Mouse (Mus musculus) limb, embryonic 14.5 days (tissue): ENCODE data around the gene Insyn1. TPM values are rescaled to one million over a fixed set of nuclear protein-coding genes. Genes with fewer than 3 reads are reported as not detected.

ENCODE experiments used
- ATAC-seq: fragments of 200-750 bp; cut with Nextera tagmentation; 2 replicates; pipeline ENCODE4 v1.8.0; 2017; ENCODE audit warnings: low read depth, moderate number of reproducible peaks, moderate TSS enrichment; ENCODE audit not compliant: low FRiP score
- DNase-seq: peaks from one replicate; pipeline ENCODE4 v3.0.0-alpha.2; 2015; ENCODE audit warnings: low spot score
- H3K27ac ChIP-seq: fragments of 300-500 bp; sonication (generic); replicated peaks from 2 replicates; pipeline ENCODE4 v1.5.1; 2014; ENCODE audit warnings: low read depth, mild to moderate bottlenecking, low read length, moderate library complexity, mixed read lengths
- H3K27me3 ChIP-seq: fragments of 300-500 bp; sonication (generic); 2 replicates; pipeline ENCODE4 v1.6.1; 2014; ENCODE audit warnings: low read length, mixed read lengths; ENCODE audit not compliant: control insufficient read depth, insufficient read depth
- H3K36me3 ChIP-seq: fragments of 300-500 bp; sonication (generic); 2 replicates; pipeline ENCODE4 v1.6.1; 2014; ENCODE audit warnings: mild to moderate bottlenecking, low read length, moderate library complexity, mixed read lengths; ENCODE audit not compliant: control insufficient read depth, insufficient read depth
- H3K4me1 ChIP-seq: fragments of 300-500 bp; sonication (generic); 2 replicates; pipeline ENCODE4 v1.6.1; 2014; ENCODE audit warnings: antibody characterized with exemption, low read length, mixed read lengths; ENCODE audit not compliant: control insufficient read depth, insufficient read depth
- H3K4me2 ChIP-seq: fragments of 300-500 bp; sonication (generic); replicated peaks from 2 replicates; pipeline ENCODE4 v1.6.1; 2014; ENCODE audit warnings: low read depth, mild to moderate bottlenecking, low read length, moderate library complexity; ENCODE audit not compliant: severe bottlenecking
- H3K4me3 ChIP-seq: fragments of 300-500 bp; sonication (generic); replicated peaks from 2 replicates; pipeline ENCODE4 v1.5.1; 2014; ENCODE audit warnings: low read length
- H3K9ac ChIP-seq: fragments of 300-500 bp; sonication (generic); 2 replicates; pipeline ENCODE4 v1.6.1; 2014; ENCODE audit warnings: mild to moderate bottlenecking, low read depth, low read length, moderate library complexity; ENCODE audit not compliant: severe bottlenecking
- H3K9me3 ChIP-seq: fragments of 300-500 bp; sonication (generic); 2 replicates; pipeline ENCODE4 v1.6.1; 2016; ENCODE audit warnings: low read length; ENCODE audit not compliant: control insufficient read depth
- POLR2A ChIP-seq: fragments of 200-500 bp; IDR thresholded peaks from 2 replicates; pipeline ENCODE4 v1.8.0; 2012; ENCODE audit warnings: inconsistent platforms, mild to moderate bottlenecking, moderate library complexity, borderline replicate concordance; ENCODE audit not compliant: insufficient read depth, insufficient read length; ENCODE audit errors: extremely low read depth
- WGBS: fragments of 180-500 bp; shearing (Covaris S2); extraction: QIAGEN DNeasy Blood & Tissue Kit; methylation state at CpG from one replicate; pipeline ENCODE4 v1.1.7; 2014; 5-methylcytosine and 5-hydroxymethylcytosine counted together
- polyA plus RNA-seq, 2 experiments: library from polyadenylated mRNA; depleted of rRNA in 1 of 2; stranded (reverse) in 1 of 2; unstranded in 1 of 2; fragments of >200 nt; fragmentation: Nextera tagmentation in 1 of 2; extraction: Ambion mirVana in 1 of 2; gene quantifications; 2 replicates each; pipeline versions ENCODE4 v1.2.1 to v1.2.3; 2012 to 2014

Gene Insyn1
- polyA plus RNA-seq, 2 experiments = 6.5 to 23.9 TPM

GRCm38 (mm10) chr9:58546630-58547360 lies 58.4 kb downstream of the Insyn1 start:
- no peak overlapping the region for H3K4me3 ChIP-seq
- H3K9ac ChIP-seq = no peak overlapping the region
- 77% methylated on average over 11 of the region's 11 CpGs for WGBS
- 0 out of 2 replicates have a peak overlapping the region, but pooled peaks have one; percentile 13 for H3K27ac ChIP-seq
- H3K4me2 ChIP-seq = no peak overlapping the region
- H3K9me3 ChIP-seq = no peaks in the 10 kb centered on the region
- peak; percentile 59 for DNase-seq
- no peaks in the 10 kb centered on the region for H3K27me3 ChIP-seq
- H3K4me1 ChIP-seq = peaks cover 13% of the 10 kb centered on the region
- ATAC-seq = peak; percentile 20; the same call in 1 of the 2 replicates
- no peak for TF ChIP-seq POLR2A
- no peaks in the 10 kb centered on the region for H3K36me3 ChIP-seq

- Histone ChIP-seq H3K4me1 (peaks cover 21% of the 10 kb centered on the region), H3K9me3 (no peaks in the 10 kb centered on the region)
Measured at GRCm38 (mm10) chr9:58548897-58549296, 60.5 kb downstream of the Insyn1 start.

More at GRCm38 (mm10) chr9:58548897-58549296, 60.5 kb downstream of the Insyn1 start:
- no peak overlapping the region for H3K4me3 ChIP-seq
- no peaks in the 10 kb centered on the region for H3K36me3 ChIP-seq
- H3K27me3 ChIP-seq = no peaks in the 10 kb centered on the region
- no peak overlapping the region for H3K27ac ChIP-seq
- no peak overlapping the region for H3K9ac ChIP-seq
- TF ChIP-seq POLR2A = no peak
- H3K4me2 ChIP-seq = no peak overlapping the region
- WGBS = 61% methylated on average over 4 of the region's 4 CpGs
- ATAC-seq (no peak), DNase-seq (no peak)

Other genes with a start within 250 kb of the Insyn1 start
- 22.4 and 24.8 TPM in 2 replicates for gene Pml, start 238.8 kb upstream of the Insyn1 start, polyA plus RNA-seq (2012; rRNA removed)
- gene Pml, start 238.8 kb upstream of the Insyn1 start, polyA plus RNA-seq (2014; fragmentation: Nextera tagmentation; extraction: Ambion mirVana) = 15.4 and 18.4 TPM in 2 replicates
- gene Stoml1, start 235.4 kb upstream of the Insyn1 start, polyA plus RNA-seq (2012; rRNA removed) = 47.2 and 57.5 TPM in 2 replicates
- gene Stoml1, start 235.4 kb upstream of the Insyn1 start, polyA plus RNA-seq (2014; fragmentation: Nextera tagmentation; extraction: Ambion mirVana) = 28.7 and 30.4 TPM in 2 replicates
- 86.6 and 125 TPM in 2 replicates for gene Loxl1, start 175.4 kb upstream of the Insyn1 start, polyA plus RNA-seq (2012; rRNA removed)
- 80.7 and 88.4 TPM in 2 replicates for gene Loxl1, start 175.4 kb upstream of the Insyn1 start, polyA plus RNA-seq (2014; fragmentation: Nextera tagmentation; extraction: Ambion mirVana)
- 0.05 TPM in 1 of 2 replicates, not detected in the other for gene Tbc1d21, start 118.1 kb upstream of the Insyn1 start, polyA plus RNA-seq (2012; rRNA removed)
- gene Tbc1d21, start 118.1 kb upstream of the Insyn1 start, polyA plus RNA-seq (2014; fragmentation: Nextera tagmentation; extraction: Ambion mirVana) = not detected in 2 replicates
- 64.8 and 89.2 TPM in 2 replicates for gene Cd276, start 66.8 kb downstream of the Insyn1 start, polyA plus RNA-seq (2012; rRNA removed)
- gene Cd276, start 66.8 kb downstream of the Insyn1 start, polyA plus RNA-seq (2014; fragmentation: Nextera tagmentation; extraction: Ambion mirVana) = 64.9 and 74.9 TPM in 2 replicates
- 335 and 379 TPM in 2 replicates for gene Nptn, start 93.6 kb downstream of the Insyn1 start, polyA plus RNA-seq (2012; rRNA removed)
- 121 and 135 TPM in 2 replicates for gene Nptn, start 93.6 kb downstream of the Insyn1 start, polyA plus RNA-seq (2014; fragmentation: Nextera tagmentation; extraction: Ambion mirVana)